Mouse (Mus musculus): Measurements from ENCODE around the gene Lrrc75a. TPM values are rescaled to one million over a fixed set of nuclear protein-coding genes. Genes with fewer than 3 reads are reported as not detected.

Gene Lrrc75a
- polyA plus RNA-seq, 1 experiment from 2014 or later = 8.0 TPM

DNA sequence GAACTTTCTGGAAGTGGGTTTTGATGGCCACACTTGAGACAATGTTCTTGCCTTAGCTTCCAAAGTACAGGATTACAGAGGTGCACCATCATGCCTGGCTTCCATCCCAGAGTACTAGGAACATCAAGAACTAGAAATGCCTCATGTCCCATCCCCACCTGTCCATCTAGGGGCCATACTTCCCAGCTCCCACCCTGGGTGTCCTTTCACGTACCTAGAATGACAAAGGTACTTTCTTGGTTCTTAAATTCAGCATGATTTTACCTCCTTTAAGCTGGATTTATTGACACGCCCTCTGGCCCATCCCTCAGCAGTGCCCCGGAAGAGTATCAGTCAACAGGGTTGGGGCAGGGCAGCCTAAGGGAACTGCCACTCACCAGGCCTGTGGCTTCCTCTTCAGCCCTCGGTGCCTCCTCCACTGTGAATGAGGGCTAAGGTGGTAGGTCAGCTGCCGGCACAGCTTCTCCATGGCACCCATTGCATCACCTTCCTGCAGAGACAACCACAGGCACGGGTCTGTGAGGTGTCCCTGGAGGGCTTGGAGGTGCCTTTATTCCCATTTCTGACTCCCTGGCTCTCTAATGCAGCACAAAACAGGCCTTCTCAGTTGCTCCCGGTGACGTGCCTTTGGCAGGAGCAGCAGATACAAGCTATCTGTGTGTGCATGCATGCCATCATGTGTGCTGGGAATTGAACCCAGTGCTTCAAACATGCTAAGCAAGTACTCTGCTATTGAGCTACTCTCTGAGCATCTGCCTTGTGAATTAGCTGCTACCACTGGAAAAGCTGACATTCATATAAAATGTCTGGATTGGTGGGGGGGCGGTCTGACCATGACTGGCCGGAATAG, 39.3 kb downstream of the Lrrc75a start:
- Histone ChIP-seq H3K9me3 (replicated peaks) (no peaks in the 10 kb centered on the region), H3K27me3 (no peaks in the 10 kb centered on the region), H3K4me3 (no peak overlapping the region), H3K27ac (peak overlapping the region; percentile 16; the same call in 1 of the 2 replicates), H3K9ac (no peak overlapping the region), H3K4me1 (peaks cover 50% of the 10 kb centered on the region), H3K36me3 (ENCODE audit: poor library complexity, severe bottlenecking) (peaks cover 67% of the 10 kb centered on the region), H3K4me2 (no peak overlapping the region)
- WGBS = 87% methylated on average over 10 of the region's 10 CpGs
- ATAC-seq = no peak

- H3K27ac ChIP-seq = peak overlapping the region; percentile 64; the same call in 1 of the 2 replicates
- no peak overlapping the region for H3K4me2 ChIP-seq
- no peaks in the 10 kb centered on the region for H3K9me3 ChIP-seq (replicated peaks)
- H3K4me3 ChIP-seq = no peak overlapping the region
- H3K4me1 ChIP-seq = peaks cover 49% of the 10 kb centered on the region
- no peak overlapping the region for H3K9ac ChIP-seq
- H3K36me3 ChIP-seq (ENCODE audit: poor library complexity, severe bottlenecking) = peaks cover 71% of the 10 kb centered on the region
- H3K27me3 ChIP-seq = no peaks in the 10 kb centered on the region
- WGBS = 94% methylated on average over 1 of the region's 1 CpGs
- no peak for ATAC-seq
These were observed 40.4 kb downstream of the Lrrc75a start for GRCm38 (mm10) chr11:62607952-62608201.

- Histone ChIP-seq H3K4me1 (peaks cover 44% of the 10 kb centered on the region), H3K4me2 (no peak overlapping the region), H3K36me3 (ENCODE audit: poor library complexity, severe bottlenecking) (peaks cover 71% of the 10 kb centered on the region), H3K9ac (0 out of 2 replicates have a peak overlapping the region, but pooled peaks have one; percentile 27), H3K27me3 (no peaks in the 10 kb centered on the region), H3K9me3 (replicated peaks) (no peaks in the 10 kb centered on the region), H3K27ac (peak overlapping the region; percentile 64), H3K4me3 (no peak overlapping the region)
- no peak for ATAC-seq
- WGBS = 61% methylated on average over 10 of the region's 10 CpGs
These were observed 41.0 kb downstream of the Lrrc75a start for GRCm38 (mm10) chr11:62607170-62607951.

DNA sequence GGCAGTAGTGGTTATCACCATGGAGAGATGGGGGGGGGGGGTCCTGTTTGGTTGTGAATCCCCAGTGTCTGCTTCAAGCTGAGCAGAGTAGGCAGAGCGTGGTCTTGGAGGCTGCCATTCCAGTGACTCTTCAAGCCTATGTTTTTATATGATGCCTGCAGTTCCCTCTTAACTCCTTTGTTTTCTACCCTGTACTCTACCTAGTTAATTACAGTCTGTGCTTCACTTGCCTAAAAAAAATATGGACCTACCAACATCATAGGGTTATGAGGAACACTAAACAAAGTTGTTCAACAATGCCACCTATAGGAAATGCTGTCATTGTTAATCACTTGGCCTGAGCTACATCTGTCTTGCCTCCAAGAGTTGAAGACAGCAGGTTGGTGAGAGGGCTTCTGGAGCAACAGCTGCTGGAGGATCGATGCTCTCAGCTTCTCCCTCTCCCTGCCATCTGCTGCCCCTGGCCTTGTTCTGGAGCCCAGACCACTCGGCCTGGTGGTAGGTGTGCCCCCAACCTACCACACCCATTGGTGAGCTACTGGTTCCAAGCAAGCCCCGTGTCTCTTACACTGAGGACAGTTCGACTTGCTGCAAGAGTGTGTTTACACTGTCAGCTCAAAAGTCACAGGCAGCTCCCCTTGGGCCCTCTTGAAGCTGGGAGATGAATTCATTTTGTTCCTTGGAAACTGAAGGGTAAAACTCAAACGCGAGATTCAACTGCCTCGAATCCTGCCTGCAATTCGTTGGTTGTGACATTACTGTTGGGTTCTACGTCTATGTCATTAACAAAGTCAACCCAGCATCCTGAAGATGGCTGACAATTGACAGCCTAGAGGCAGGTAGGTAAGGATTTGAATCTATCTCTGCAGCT, 41.8 kb downstream of the Lrrc75a start:
- Histone ChIP-seq H3K4me3 (peak overlapping the region; percentile 90; the same call in 1 of the 2 replicates), H3K9me3 (replicated peaks) (no peaks in the 10 kb centered on the region), H3K4me1 (peaks cover 47% of the 10 kb centered on the region), H3K4me2 (peak overlapping the region; percentile 91), H3K27me3 (no peaks in the 10 kb centered on the region), H3K36me3 (ENCODE audit: poor library complexity, severe bottlenecking) (peaks cover 71% of the 10 kb centered on the region), H3K9ac (peak overlapping the region; percentile 99; the same call in 1 of the 2 replicates), H3K27ac (peak overlapping the region; percentile 64)
- no peak for ATAC-seq
- 70% methylated on average over 10 of the region's 10 CpGs for WGBS

DNA sequence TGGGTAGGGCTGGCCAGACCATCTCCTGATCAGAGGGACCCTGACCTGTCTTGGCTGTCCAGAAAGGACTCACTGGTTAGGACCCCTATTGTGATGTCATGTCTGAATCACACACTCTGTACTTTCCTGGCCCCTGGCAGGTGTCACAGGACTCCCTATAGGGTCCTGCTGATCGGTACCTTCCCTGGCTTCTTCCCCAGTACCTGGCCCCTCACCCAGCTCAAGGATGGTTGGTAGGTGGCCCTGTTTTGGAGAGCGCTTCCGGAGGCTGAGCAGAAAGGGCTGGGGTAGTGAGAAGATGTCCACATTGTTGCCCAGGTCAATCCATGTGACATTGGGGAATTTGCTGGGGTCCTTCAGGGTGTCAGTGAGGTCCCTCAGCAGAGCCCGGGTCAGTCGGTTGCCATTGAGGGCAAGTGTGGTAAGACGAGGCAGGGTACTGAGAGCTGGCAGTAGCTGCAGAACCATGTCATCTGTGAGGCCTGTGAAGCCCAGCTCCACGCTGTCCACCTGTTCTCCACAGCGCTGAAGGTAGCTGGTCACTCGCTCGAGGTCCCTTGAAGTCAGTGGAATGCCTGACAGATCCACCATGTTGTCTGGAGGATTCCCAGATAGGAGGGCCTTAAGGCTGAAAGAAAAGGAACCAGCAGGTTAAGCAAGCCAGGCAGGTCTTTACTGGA, 42.6 kb downstream of the Lrrc75a start:
- H3K27me3 ChIP-seq = no peaks in the 10 kb centered on the region
- no peaks in the 10 kb centered on the region for H3K9me3 ChIP-seq (replicated peaks)
- peak overlapping the region; percentile 91 for H3K4me2 ChIP-seq
- WGBS = 43% methylated on average over 10 of the region's 10 CpGs
- H3K4me1 ChIP-seq = peaks cover 48% of the 10 kb centered on the region
- no peak for ATAC-seq
- H3K4me3 ChIP-seq = peak overlapping the region; percentile 90
- H3K36me3 ChIP-seq (ENCODE audit: poor library complexity, severe bottlenecking) = peaks cover 70% of the 10 kb centered on the region
- peak overlapping the region; percentile 41 for H3K27ac ChIP-seq
- H3K9ac ChIP-seq = peak overlapping the region; percentile 99

DNA sequence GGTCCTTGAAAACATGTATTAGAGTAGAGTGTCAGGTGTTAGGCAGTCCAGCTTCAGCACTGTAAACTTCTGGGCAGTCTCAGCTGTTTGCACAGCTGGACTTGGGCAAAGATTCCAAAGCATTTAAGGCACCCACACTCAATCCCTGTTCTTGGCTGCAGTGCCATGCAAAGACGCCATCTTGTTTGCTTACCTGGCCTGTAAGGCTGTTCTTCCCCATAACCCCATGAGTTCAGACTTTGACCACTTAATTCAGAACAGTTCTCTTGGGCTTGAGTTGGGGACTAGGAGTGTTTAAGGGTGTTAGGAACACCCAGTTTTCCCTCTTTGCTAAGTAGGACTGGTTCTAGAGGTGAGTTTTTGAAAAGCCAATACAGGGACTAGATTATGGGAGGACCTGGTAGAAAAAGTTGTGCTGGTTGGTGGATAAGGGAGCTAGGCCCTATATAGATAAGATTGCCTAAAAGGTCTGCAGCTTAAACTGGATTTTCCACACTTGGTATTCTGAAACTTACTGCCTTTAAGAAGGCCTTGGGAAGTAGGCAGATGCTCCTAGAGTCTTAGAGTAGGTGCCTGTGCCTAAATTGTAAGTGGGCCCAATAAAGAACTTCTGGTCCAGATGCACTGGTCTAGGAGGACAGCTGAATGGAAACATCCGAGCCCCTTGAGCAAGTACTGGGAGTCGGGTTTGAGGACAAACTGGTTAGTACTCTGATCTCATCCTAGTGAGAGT, 43.3 kb downstream of the Lrrc75a start:
- Histone ChIP-seq H3K27ac (peak overlapping the region; percentile 41), H3K4me1 (peaks cover 48% of the 10 kb centered on the region), H3K4me2 (peak overlapping the region; percentile 91), H3K9ac (peak overlapping the region; percentile 99), H3K9me3 (replicated peaks) (no peaks in the 10 kb centered on the region), H3K36me3 (ENCODE audit: poor library complexity, severe bottlenecking) (peaks cover 63% of the 10 kb centered on the region), H3K27me3 (no peaks in the 10 kb centered on the region), H3K4me3 (peak overlapping the region; percentile 90)
- no peak for ATAC-seq
- WGBS = 19% methylated on average over 3 of the region's 3 CpGs

- H3K4me1 ChIP-seq = peaks cover 48% of the 10 kb centered on the region
- H3K27ac ChIP-seq = peak overlapping the region; percentile 41; the same call in 1 of the 2 replicates
- peak overlapping the region; percentile 99 for H3K9ac ChIP-seq
- peak overlapping the region; percentile 90 for H3K4me3 ChIP-seq
- peaks cover 55% of the 10 kb centered on the region for H3K36me3 ChIP-seq (ENCODE audit: poor library complexity, severe bottlenecking)
- H3K9me3 ChIP-seq (replicated peaks) = no peaks in the 10 kb centered on the region
- ATAC-seq = no peak
- 16% methylated on average over 5 of the region's 5 CpGs for WGBS
- peak overlapping the region; percentile 91 for H3K4me2 ChIP-seq
- no peaks in the 10 kb centered on the region for H3K27me3 ChIP-seq
These were observed 44.1 kb downstream of the Lrrc75a start for GRCm38 (mm10) chr11:62604123-62604706.

- no peaks in the 10 kb centered on the region for H3K27me3 ChIP-seq
- no peaks in the 10 kb centered on the region for H3K9me3 ChIP-seq (replicated peaks)
- H3K9ac ChIP-seq = peak overlapping the region; percentile 99
- ATAC-seq = no peak
- peaks cover 48% of the 10 kb centered on the region for H3K4me1 ChIP-seq
- H3K4me2 ChIP-seq = peak overlapping the region; percentile 91
- peaks cover 48% of the 10 kb centered on the region for H3K36me3 ChIP-seq (ENCODE audit: poor library complexity, severe bottlenecking)
- H3K27ac ChIP-seq = peak overlapping the region; percentile 91
- peak overlapping the region; percentile 90 for H3K4me3 ChIP-seq
- WGBS = under 1% methylated on average over 13 of the region's 13 CpGs
These were observed 44.8 kb downstream of the Lrrc75a start for GRCm38 (mm10) chr11:62603312-62604056.

DNA sequence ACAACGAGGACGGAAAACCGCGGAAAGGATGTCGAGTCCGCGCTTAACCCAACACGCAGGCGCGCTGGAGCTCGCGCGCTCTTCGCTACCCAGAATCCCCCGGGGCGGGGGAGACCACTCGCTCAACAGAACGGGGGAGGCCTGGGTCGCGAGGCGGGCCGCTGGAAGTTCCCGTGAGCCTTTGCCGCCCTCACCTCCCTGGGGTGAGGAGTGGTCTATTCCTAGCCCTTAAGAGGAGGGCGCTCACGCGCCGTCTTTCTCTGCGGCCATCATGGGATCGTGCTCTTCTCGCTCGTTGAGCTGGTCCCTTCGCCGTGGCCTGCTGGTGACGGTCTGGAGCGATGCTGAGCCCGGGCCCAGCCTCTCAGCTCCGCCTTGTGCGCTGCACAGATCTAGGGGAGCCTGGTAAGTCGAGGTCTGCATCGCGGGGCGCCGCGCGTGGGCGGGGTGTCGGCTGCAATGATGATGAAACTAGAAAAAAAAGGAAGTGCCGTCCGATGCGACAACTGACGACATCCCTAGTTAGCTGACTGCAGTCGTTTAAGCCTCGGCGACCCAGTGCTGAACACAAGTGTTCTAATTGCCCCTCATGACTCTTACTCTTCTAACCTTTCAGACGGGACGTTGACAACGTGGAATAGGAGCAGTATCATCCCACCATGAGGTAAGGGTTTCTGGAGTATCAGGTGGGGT, 45.6 kb downstream of the Lrrc75a start:
- no peaks in the 10 kb centered on the region for H3K27me3 ChIP-seq
- WGBS = under 1% methylated on average over 58 of the region's 58 CpGs
- peak overlapping the region; percentile 91 for H3K27ac ChIP-seq
- peak overlapping the region; percentile 91 for H3K4me2 ChIP-seq
- peaks cover 48% of the 10 kb centered on the region for H3K4me1 ChIP-seq
- ATAC-seq = peak; percentile 97
- peaks cover 40% of the 10 kb centered on the region for H3K36me3 ChIP-seq (ENCODE audit: poor library complexity, severe bottlenecking)
- peak overlapping the region; percentile 99 for H3K9ac ChIP-seq
- no peaks in the 10 kb centered on the region for H3K9me3 ChIP-seq (replicated peaks)
- peak overlapping the region; percentile 90 for H3K4me3 ChIP-seq
